Mouse (Mus musculus): ENCODE measurements around the gene Hc.

Hc gene

GRCm38 (mm10) chr2:35061338-35061737 is at the start of gene Hc:
Gene Hc (minus strand): TSS chr2:35061438.
- in situ Hi-C loops (cut with MboI; ENCODE audit: low sequenced_read_pairs), result no loop called here

- in situ Hi-C loops (cut with MboI; ENCODE audit: low sequenced_read_pairs), result no loop called here
Observed at GRCm38 (mm10) chr2:35110521-35110920, 49.3 kb upstream of the Hc start.

- in situ Hi-C loops (cut with MboI; ENCODE audit: low sequenced_read_pairs), result loop anchor here (10.0 kb wide), 1 partner anchor 55 kb away; no protein-coding TSS in a partner anchor
Observed at GRCm38 (mm10) chr2:35109924-35110304, 48.7 kb upstream of the Hc start.

- in situ Hi-C loops (cut with MboI; ENCODE audit: low sequenced_read_pairs), result loop anchor here (10.0 kb wide), 1 partner anchor 55 kb away; no protein-coding TSS in a partner anchor
Observed at GRCm38 (mm10) chr2:35109141-35109923, 48.1 kb upstream of the Hc start, which contains the start of gene Cntrl. Gene Cntrl (plus strand): TSS chr2:35109492.

GRCm38 (mm10) chr2:35108712-35109111 is 47.5 kb upstream of the Hc start:
- in situ Hi-C loops (cut with MboI; ENCODE audit: low sequenced_read_pairs), result loop anchor here (10.0 kb wide), 1 partner anchor 54 kb away; no protein-coding TSS in a partner anchor

- in situ Hi-C loops (cut with MboI; ENCODE audit: low sequenced_read_pairs), result loop anchor here (10.0 kb wide), 1 partner anchor 53 kb away; no protein-coding TSS in a partner anchor
Observed at GRCm38 (mm10) chr2:35107984-35108635, 46.9 kb upstream of the Hc start.

- in situ Hi-C loops (cut with MboI; ENCODE audit: low sequenced_read_pairs), result loop anchor here (10.0 kb wide), 1 partner anchor 50 kb away; no protein-coding TSS in a partner anchor
Observed at GRCm38 (mm10) chr2:35104843-35105242, 43.6 kb upstream of the Hc start.

- in situ Hi-C loops (cut with MboI; ENCODE audit: low sequenced_read_pairs), result loop anchor here (10.0 kb wide), 1 partner anchor 49 kb away; no protein-coding TSS in a partner anchor
Observed at GRCm38 (mm10) chr2:35103558-35103957, 42.3 kb upstream of the Hc start.

GRCm38 (mm10) chr2:35102777-35103176 is 41.5 kb upstream of the Hc start:
- in situ Hi-C loops (cut with MboI; ENCODE audit: low sequenced_read_pairs), result loop anchor here (10.0 kb wide), 1 partner anchor 48 kb away; no protein-coding TSS in a partner anchor

GRCm38 (mm10) chr2:35101443-35101842 is 40.2 kb upstream of the Hc start, which contains the start of gene AI182371:
Gene AI182371 (minus strand): TSS chr2:35101543.
- in situ Hi-C loops (cut with MboI; ENCODE audit: low sequenced_read_pairs), result loop anchor here (10.0 kb wide), 1 partner anchor 47 kb away; no protein-coding TSS in a partner anchor

- in situ Hi-C loops (cut with MboI; ENCODE audit: low sequenced_read_pairs), result loop anchor here (10.0 kb wide), 1 partner anchor 46 kb away; no protein-coding TSS in a partner anchor
Observed at GRCm38 (mm10) chr2:35100529-35100928, 39.3 kb upstream of the Hc start.

GRCm38 (mm10) chr2:35087418-35087817 is 26.2 kb upstream of the Hc start:
- in situ Hi-C loops (cut with MboI; ENCODE audit: low sequenced_read_pairs), result no loop called here

GRCm38 (mm10) chr2:35079166-35079565 is 17.9 kb upstream of the Hc start:
- in situ Hi-C loops (cut with MboI; ENCODE audit: low sequenced_read_pairs), result no loop called here

GRCm38 (mm10) chr2:35074328-35074727 is 13.1 kb upstream of the Hc start:
- in situ Hi-C loops (cut with MboI; ENCODE audit: low sequenced_read_pairs), result no loop called here

GRCm38 (mm10) chr2:35072547-35072946 is 11.3 kb upstream of the Hc start:
- in situ Hi-C loops (cut with MboI; ENCODE audit: low sequenced_read_pairs), result no loop called here

GRCm38 (mm10) chr2:35070275-35070674 is 9.0 kb upstream of the Hc start:
- in situ Hi-C loops (cut with MboI; ENCODE audit: low sequenced_read_pairs), result no loop called here

- in situ Hi-C loops (cut with MboI; ENCODE audit: low sequenced_read_pairs), result no loop called here
Observed at GRCm38 (mm10) chr2:35069124-35069523, 7.9 kb upstream of the Hc start.

- in situ Hi-C loops (cut with MboI; ENCODE audit: low sequenced_read_pairs), result no loop called here
Observed at GRCm38 (mm10) chr2:35067117-35067516, 5.9 kb upstream of the Hc start.

GRCm38 (mm10) chr2:35066525-35067082 is 5.4 kb upstream of the Hc start:
- in situ Hi-C loops (cut with MboI; ENCODE audit: low sequenced_read_pairs), result no loop called here

GRCm38 (mm10) chr2:35063333-35064030 is 2.2 kb upstream of the Hc start:
- in situ Hi-C loops (cut with MboI; ENCODE audit: low sequenced_read_pairs), result no loop called here

GRCm38 (mm10) chr2:35060897-35061296 is 341 bp downstream of the Hc start:
- in situ Hi-C loops (cut with MboI; ENCODE audit: low sequenced_read_pairs), result no loop called here
